Mouse (Mus musculus): ENCODE data around the gene Aanat.
"Not testable (repeated sequence)": the region's sequence is repeated elsewhere in the genome, so short reads cannot be mapped to it uniquely, and the experiment has no call there.

Aanat gene

GRCm38 (mm10) chr11:116611168-116611567, 24.9 kb downstream of the Aanat start:
- not testable (repeated sequence) for DNase-seq (ENCODE audit: low spot score in 2 of 2)

- no peak for DNase-seq (ENCODE audit: low spot score in 2 of 2)
These were observed 25.7 kb downstream of the Aanat start for GRCm38 (mm10) chr11:116611883-116612282.

DNA sequence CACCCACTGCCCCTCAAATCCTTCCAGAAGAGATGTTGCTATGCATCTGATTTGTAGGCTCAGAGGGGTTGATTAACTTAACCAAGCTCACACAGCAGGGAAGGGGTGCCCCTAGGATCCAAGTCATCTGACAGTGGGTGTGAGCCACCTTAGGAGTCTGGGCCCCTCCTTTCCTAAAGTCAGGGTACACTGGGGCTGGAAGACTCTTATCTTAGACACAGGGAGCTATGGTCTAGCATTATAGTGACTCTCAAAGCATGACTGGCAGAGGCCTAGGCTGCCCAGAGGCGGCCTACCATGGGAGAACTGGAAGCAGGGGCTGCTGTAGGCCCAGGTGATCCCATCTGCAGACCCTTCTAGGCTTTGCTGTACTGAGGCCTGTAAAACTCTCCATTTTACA, 26.3 kb downstream of the Aanat start:
- no peak for DNase-seq (ENCODE audit: low spot score in 2 of 2)

GRCm38 (mm10) chr11:116613234-116613633, 27.0 kb downstream of the Aanat start:
- no peak for DNase-seq (ENCODE audit: low spot score in 2 of 2)

- DNase-seq (ENCODE audit: low spot score in 2 of 2) = no peak
These were observed 29.7 kb downstream of the Aanat start for GRCm38 (mm10) chr11:116615735-116616437.

DNA sequence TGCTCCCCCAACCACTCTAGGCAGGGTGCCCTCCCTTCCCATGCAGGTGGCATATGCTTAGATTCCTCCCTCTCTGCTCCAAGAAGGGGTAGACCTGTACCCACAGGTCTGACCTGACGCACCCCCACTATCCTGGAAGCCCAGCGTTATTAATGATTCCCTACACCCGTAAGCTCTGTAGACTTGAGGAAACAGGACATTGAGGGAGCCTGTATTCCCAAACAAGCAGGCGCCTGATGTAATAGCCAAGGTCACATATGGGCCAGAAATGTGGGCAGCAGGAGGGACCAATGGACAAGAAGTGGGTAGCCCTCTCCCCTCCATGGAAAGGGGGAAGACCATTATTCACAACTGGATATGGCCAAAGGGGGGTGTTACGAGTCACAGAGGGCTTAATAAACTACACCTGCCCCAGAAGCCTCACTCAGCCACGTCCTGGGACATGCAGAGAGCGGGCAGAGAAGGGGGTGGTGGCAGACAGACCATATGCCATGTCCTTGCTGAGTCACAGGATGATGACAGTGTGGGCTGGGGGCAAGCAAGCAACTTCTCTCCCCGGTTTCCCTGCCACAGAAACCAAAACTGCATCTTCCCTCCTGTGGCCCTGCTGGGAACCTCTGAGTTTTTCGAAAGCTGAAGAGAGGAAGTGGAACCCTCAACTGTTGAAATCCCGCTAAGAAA, 30.3 kb downstream of the Aanat start:
- DNase-seq (ENCODE audit: low spot score in 2 of 2) = no peak

- DNase-seq (ENCODE audit: low spot score in 2 of 2) = no peak
These were observed 31.4 kb downstream of the Aanat start for GRCm38 (mm10) chr11:116617641-116618040.

DNA sequence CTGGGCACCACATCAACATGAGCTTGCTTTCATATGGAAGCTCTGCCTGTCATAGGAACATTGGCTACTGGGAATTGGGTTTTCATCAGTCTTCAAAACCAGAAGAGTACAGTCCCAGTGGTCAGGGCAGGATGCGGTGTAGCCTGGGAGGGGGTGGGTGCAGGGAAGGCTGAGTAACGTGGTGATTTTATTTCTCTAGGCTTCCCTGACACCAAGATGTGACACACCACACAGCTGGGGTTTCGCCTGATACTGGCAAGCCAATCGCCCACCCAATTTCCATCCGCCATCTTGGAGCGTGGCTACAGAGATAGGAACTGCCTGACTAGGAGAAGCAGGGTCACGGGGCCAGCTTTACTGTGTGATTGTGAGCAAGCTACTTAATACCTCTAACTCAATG, 32.4 kb downstream of the Aanat start:
- no peak for DNase-seq (ENCODE audit: low spot score in 2 of 2)

DNA sequence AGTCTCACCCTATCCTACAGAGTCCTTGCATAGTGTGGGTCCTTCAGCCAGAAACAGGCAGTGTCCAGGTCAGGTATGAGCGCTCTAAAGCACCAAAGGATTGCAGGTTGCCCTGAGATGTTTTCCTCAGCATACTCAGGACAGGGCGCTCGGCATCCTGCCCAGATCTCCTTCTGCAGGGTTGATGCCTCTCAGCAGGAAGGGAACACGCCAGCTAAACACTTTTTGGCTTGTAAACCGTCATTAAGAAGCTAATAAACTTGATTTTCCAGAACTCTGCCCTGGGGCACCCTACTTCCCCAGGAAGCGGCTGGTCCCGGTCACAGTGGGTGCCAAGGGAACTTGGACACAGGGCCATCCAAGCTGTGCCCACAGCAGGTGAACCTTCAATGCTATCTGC, 32.9 kb downstream of the Aanat start:
- no peak for DNase-seq (ENCODE audit: low spot score in 2 of 2)

DNA sequence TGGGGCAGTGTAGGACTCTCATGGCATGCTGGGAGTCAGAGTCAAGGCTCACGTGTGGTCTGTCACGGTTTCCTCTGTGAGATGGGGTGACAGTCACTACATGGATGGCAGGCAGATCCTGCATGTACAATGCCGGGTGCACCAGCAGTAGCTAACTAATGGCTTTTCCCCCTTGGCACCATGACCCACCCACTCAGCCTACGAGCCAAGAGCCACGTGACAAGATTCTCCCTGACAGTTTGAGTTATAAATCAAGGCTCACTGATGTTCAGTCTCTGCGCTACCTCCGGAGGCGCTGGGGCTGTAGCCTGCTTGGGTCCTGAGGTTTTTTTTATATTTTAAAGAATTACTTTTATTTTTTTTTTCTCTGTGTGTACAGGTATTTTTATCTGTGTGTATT, 33.3 kb downstream of the Aanat start:
- DNase-seq (ENCODE audit: low spot score in 2 of 2) = no peak

- DNase-seq (ENCODE audit: low spot score in 2 of 2) = no peak
These were observed 33.8 kb downstream of the Aanat start for GRCm38 (mm10) chr11:116620073-116620472.

DNA sequence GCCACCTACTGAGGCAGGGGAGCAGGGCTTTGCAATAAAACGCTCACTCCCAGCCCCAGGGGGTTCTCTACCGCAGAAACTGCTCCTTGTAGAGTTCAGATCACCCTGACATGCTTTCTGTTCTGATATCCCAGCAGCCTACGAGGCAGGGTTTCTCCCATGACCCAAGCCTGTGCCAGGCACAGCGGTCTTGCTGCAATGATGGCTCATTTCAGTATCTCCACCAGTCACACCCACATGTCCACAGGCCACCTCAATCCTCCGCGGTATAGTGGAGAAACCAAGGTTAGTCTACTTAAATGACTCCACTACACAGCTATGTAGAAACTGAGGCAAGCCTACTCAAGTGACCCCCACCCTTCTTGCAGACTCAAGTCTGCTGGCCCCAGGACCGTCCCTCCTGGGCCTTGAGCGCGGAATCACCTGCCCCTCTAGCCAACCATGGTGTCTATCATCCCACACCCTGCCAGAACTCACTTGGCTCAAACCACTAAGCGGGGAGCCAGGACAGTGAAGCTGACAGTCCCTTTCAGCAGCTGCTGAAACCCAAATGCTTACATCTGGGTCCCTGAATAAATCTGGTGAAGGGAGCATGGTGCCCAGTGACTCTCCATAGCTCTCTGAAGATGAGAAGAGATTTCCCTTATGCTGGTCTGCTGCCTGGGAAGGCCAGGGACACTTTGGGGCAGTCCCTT, 34.5 kb downstream of the Aanat start:
- no peak for DNase-seq (ENCODE audit: low spot score in 2 of 2)

DNA sequence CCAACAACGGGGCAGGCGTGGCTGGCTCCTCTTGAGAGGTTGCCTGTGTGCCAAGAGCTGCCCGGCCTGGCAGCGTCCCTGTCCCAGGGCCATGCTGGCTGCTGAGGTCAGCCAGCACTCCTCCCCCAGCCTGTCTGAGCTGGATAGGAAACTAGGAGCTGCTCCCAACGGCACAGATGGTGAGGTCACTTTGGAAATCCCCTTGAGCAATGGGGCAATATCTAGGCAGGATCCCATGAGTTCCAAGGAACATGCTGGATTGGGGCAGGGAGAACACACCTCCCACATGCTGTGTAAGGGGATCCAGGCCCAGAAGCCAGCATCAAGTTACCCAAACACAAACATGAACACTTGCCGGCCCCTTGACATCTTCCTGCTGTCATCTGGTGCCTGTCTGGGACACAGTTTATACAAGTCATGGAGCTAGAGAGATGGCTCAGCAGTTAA, 35.0 kb downstream of the Aanat start:
- no peak for DNase-seq (ENCODE audit: low spot score in 2 of 2)

DNA sequence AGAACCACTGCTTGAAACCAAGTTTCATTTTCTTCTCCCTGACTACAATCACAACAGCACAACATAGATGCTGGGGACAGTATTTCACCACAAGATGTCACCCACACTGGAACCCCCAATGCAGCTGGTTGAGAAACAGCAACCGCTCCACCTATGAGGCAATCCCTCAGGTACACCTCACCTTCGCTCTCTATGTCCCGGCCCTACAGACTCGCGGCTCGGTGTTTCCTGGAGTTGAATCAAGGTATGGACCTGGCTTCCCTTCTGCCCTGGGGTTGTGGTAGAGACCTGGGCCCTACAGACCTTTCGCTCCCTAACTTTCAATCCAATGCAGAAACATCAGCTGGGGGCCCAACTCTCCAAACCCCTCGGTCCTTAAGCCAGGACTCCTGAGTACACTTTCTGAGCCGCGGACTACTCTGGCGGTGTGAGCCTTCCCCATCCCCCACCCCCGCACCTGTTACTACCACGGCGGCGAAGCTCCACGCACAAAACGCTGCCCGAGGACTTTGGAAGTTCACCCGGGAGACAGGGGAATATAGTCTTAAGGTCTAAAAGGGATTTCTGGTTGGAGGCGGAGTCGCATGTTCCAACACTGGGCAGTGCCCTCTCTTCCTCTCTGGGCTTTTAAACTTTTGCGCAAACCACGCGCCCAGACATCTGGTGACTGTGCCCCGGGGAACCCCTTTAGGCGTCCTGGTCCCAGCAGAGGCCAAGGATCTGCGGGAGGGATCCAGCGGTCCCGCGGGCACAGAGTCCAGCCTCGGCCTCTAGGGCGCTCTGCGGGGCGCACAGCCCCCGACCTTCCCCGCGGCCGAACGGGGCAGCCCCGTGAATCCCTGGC, 37.3 kb downstream of the Aanat start:
- DNase-seq (ENCODE audit: low spot score in 2 of 2) = no peak

DNA sequence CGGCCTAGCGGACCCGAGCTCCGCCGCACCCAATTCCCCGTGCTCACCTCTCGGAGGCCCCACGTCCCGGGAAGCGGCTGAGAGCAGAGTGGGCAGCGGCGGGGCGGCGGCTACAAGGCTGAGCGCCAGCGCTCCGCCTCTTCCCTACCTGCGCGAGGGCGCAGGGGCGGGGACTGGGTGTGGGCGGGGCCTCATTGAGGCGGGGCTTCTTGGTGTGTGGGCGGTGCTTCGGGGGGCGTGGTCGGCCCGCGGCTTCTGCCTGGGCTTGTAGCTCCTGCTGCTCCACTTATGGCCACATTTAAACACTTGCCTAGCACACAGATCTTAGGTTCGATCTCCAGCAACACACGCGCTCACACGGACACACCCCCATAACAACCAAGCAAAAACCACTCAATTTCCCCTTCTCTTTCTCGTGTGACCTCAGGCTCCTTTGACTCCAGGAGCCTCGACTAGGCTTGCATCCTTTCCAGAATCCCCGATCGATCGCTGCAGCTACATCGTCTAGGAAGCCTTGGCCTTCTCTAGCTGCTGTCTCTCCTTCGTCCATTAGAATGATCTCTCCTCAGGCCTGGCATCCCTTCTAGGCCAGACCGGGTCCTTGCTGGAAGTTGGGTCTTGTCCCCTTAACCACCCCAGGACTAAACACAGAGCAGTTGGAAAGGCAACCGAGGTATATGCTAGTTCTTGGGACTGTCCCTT, 38.0 kb downstream of the Aanat start:
- DNase-seq (ENCODE audit: low spot score in 2 of 2) = no peak

GRCm38 (mm10) chr11:116625081-116626000, 39.1 kb downstream of the Aanat start:
- DNase-seq (ENCODE audit: low spot score in 2 of 2) = no peak

DNA sequence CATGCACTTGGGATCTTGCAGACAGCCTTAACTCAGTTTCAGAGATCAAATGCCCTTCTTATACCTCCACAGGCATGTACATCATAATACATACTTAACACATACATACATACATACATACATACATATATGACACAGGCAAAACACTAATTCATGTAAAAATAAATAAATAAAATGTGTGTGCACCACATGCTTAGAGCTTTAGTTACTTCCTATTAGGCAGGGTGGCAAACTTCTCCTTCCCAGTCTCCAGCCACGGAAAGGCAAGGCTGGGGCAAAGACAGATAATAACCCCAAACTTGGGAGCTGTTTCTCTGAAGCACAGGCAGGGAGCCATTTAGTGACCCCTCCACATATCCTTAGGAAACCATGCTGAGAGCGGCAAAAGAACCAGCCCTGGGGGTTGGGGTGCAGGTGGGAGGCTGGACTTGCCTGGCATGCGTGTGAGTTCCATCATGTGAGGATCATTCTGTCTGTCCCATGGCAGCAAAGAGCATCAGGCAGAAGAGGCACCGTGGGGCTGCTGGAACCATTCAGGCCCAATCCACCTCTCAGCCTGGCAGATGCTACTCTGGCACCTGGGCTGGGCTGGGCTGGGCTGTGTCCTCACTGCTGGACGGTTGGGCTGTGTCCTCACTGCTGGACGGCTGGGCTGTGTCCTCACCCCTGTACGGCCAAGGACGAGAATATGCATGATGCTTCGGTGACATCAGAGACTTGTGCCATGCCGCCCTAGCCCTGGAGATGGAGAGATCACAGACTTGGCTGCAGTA, 40.3 kb downstream of the Aanat start, which contains the start of gene Rhbdf2:
Rhbdf2 (minus strand) TSS at position 721 of the 773 bp plus-strand sequence.
- DNase-seq (ENCODE audit: low spot score in 2 of 2) = no peak

- DNase-seq (ENCODE audit: low spot score in 2 of 2) = no peak
These were observed 41.1 kb downstream of the Aanat start for GRCm38 (mm10) chr11:116627072-116628020.

All from right cerebral cortex, postnatal 36 days (tissue).